Mouse (Mus musculus) heart, embryonic 10.5 days (tissue): Measurements from ENCODE around the gene Pebp1. TPM values are rescaled to one million over a fixed set of nuclear protein-coding genes. Genes with fewer than 3 reads are reported as not detected.

Source experiments
- DNase-seq: peaks from one replicate; pipeline ENCODE4 v3.0.0-alpha.2; 2017; ENCODE audit warnings: low spot score
- H3K27ac ChIP-seq: fragments of 300-500 bp; sonication (generic); 2 replicates; pipeline ENCODE4 v1.5.1; 2016; ENCODE audit warnings: mild to moderate bottlenecking
- H3K27me3 ChIP-seq: fragments of 300-500 bp; sonication (generic); 2 replicates; pipeline ENCODE4 v1.6.1; 2016; ENCODE audit warnings: mild to moderate bottlenecking; ENCODE audit not compliant: poor library complexity, insufficient read depth, severe bottlenecking
- H3K36me3 ChIP-seq: fragments of 300-500 bp; sonication (generic); 2 replicates; pipeline ENCODE4 v1.6.1; 2016; ENCODE audit warnings: mild to moderate bottlenecking, moderate library complexity
- H3K4me1 ChIP-seq: fragments of 300-500 bp; sonication (generic); 2 replicates; pipeline ENCODE4 v1.6.1; 2016; ENCODE audit warnings: mild to moderate bottlenecking
- H3K4me3 ChIP-seq: fragments of 300-500 bp; sonication (generic); 2 replicates; pipeline ENCODE4 v1.5.1; 2016; ENCODE audit warnings: mild to moderate bottlenecking, moderate library complexity
- H3K9me3 ChIP-seq: fragments of 300-500 bp; sonication (generic); 2 replicates; pipeline ENCODE4 v1.6.1; 2016; ENCODE audit warnings: mild to moderate bottlenecking, moderate library complexity
- WGBS: fragments of 180-500 bp; shearing (Covaris S2); methylation state at CpG from one replicate; pipeline ENCODE4 v1.1.7; 2016; 5-methylcytosine and 5-hydroxymethylcytosine counted together
- polyA plus RNA-seq: library from polyadenylated mRNA; unstranded; fragments of >200 nt; fragmentation: Nextera tagmentation; extraction: Ambion mirVana; gene quantifications from 2 replicates; pipeline ENCODE4 v1.2.1, GENCODE M21; 2016

The Pebp1 gene
- polyA plus RNA-seq, 1 experiment from 2014 or later: 687 TPM

DNA sequence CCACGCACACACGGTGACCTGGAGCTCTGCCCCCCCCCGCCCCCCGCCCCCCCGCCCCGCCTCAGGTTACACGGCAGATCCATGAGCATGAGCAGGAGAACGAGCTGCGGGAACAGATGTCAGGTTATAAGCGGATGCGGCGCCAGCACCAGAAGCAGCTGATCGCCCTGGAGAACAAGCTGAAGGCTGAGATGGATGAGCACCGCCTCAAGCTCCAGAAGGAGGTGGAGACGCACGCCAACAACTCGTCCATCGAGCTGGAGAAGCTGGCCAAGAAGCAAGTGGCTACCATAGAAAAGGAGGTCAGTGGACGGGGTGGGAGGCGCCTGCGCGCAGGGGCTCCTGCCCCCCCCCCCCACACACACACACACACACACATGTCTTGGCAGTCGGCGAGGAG, 36.6 kb downstream of the Pebp1 start:
- no peak for DNase-seq
- Histone ChIP-seq H3K4me1 (peaks cover 7% of the 10 kb centered on the region; the same call in 1 of the 2 replicates), H3K36me3 (peaks cover 14% of the 10 kb centered on the region), H3K27me3 (no peaks in the 10 kb centered on the region), H3K27ac (no peak overlapping the region), H3K9me3 (no peaks in the 10 kb centered on the region), H3K4me3 (no peak overlapping the region)
- 79% methylated on average over 24 of the region's 24 CpGs for WGBS

DNA sequence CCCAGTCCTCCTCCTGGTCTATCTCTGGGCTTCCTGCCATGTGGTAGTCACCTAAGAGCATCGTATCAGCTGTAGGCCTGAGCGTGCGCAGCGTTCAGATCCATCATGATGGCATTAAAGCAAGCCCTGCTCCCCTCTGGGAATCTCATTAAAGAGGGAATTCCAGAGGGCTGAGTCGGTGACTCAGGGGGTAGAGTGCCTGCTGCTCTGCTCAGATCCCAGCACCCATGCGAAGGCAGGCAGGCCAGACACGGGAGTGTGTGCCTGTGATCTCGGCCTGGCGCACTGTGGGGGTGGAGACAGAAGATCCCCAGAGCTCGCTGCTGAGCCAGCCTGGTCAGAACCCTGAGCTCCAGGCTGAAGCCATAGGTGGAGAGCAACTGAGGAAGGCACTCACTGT, 39.1 kb downstream of the Pebp1 start:
- peaks cover 11% of the 10 kb centered on the region for H3K36me3 ChIP-seq
- H3K9me3 ChIP-seq: no peaks in the 10 kb centered on the region
- 20% methylated on average over 10 of the region's 10 CpGs for WGBS
- H3K27me3 ChIP-seq: no peaks in the 10 kb centered on the region
- peaks cover 7% of the 10 kb centered on the region; the same call in 1 of the 2 replicates for H3K4me1 ChIP-seq
- DNase-seq: no peak
- H3K27ac ChIP-seq: no peak overlapping the region
- no peak overlapping the region for H3K4me3 ChIP-seq

DNA sequence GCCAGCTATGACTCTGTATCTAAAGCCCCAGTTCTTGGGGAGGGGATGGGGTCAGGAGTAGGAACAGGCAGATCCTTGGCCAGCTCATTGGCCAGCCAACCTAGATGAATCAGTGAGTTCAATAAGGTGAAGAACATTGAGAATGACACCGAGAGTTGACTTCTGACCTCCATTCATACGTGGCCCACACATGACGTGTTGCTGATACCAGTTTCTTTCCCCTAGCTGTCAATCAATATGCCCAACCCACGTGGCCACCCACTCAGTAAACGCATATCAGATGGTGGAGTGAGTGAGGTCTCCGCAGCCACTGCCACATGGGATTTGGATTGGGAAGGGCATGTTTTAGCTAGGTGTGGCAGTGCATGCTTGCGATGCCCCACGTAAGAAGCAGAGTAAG, 42.3 kb downstream of the Pebp1 start:
- DNase-seq: no peak
- H3K27ac ChIP-seq: no peak overlapping the region
- no peak overlapping the region for H3K4me3 ChIP-seq
- H3K27me3 ChIP-seq: no peaks in the 10 kb centered on the region
- H3K36me3 ChIP-seq: no peaks in the 10 kb centered on the region; the same call in 1 of the 2 replicates
- no peaks in the 10 kb centered on the region for H3K9me3 ChIP-seq
- WGBS: 90% methylated on average over 8 of the region's 8 CpGs
- H3K4me1 ChIP-seq: peaks cover 22% of the 10 kb centered on the region

DNA sequence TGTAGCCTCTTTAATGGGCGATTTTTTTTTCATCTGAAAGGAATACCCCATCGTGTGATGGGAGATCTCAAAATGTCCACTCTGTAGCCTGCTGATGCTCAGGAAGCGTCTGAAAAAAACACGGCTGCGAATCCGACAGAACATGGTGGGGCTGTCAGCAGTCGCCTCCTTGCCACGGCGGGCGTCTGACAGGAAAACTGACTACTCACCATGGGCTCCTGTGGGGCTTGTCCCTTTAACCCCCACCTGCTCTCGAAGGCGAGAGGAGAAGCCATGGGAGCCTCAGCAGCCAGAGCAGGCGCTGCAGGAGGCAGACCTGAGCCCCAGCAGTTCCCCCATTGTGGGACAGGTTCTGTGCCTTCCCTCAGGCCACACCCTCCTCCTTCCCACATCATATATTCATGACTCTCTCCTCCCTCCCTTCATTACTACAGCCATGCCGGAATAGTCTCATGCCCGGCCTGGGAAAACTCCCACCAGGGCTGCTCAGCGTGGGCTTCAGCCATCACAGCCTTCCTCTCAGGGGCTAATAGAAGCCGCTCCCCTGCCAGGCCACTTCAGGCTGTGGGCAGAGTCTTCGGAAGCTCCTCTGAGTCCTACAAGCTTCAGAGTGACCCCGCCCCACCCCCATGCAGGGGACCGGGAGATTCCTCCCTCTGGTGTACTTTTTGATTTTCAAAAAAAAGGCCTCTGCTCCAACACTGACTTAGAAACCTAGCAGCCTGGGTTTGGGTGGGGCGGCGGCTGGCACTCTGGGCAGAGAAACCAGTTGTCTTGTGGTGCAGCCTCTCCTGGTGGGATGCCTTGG, 44.5 kb downstream of the Pebp1 start:
- DNase-seq: no peak
- 0 out of 2 replicates have a peak overlapping the region, but pooled peaks have one; percentile 38 for H3K27ac ChIP-seq
- no peaks in the 10 kb centered on the region for H3K9me3 ChIP-seq
- no peaks in the 10 kb centered on the region for H3K27me3 ChIP-seq
- WGBS: 28% methylated on average over 22 of the region's 22 CpGs
- peak overlapping the region; percentile 46 for H3K4me3 ChIP-seq
- no peaks in the 10 kb centered on the region; the same call in 1 of the 2 replicates for H3K36me3 ChIP-seq
- peaks cover 16% of the 10 kb centered on the region for H3K4me1 ChIP-seq

DNA sequence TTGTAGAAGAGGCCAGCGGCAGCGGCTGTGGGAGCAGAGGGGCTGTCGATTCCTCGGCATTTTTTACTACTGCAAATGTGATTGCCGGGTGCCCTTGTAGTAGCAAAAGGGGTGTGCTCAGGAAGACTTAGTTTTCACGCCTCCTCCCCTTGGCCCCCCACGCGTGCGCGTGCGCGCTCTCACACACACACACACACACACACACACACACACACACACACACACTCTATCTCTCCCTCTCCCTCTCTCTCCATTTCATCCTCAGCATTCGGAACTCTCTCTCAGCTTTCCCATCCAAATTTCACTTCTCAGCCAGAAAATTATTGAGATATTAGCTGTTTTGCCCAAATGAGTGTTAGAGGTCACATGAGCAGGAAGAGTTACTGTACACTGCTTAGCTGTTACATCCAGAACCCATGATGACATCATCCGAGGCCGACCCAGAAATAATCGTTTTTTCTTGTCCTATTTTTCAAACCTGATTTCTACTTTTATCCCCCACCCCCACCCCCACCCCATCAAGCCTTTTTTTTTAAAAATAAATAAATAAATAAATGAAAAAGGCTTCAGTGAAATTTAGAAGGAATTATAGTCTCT, 45.4 kb downstream of the Pebp1 start:
- WGBS: 66% methylated on average over 16 of the region's 16 CpGs
- Histone ChIP-seq H3K36me3 (no peaks in the 10 kb centered on the region; the same call in 1 of the 2 replicates), H3K27ac (no peak overlapping the region), H3K27me3 (no peaks in the 10 kb centered on the region), H3K4me3 (no peak overlapping the region; the same call in 1 of the 2 replicates), H3K4me1 (peaks cover 16% of the 10 kb centered on the region), H3K9me3 (no peaks in the 10 kb centered on the region)
- DNase-seq: no peak

DNA sequence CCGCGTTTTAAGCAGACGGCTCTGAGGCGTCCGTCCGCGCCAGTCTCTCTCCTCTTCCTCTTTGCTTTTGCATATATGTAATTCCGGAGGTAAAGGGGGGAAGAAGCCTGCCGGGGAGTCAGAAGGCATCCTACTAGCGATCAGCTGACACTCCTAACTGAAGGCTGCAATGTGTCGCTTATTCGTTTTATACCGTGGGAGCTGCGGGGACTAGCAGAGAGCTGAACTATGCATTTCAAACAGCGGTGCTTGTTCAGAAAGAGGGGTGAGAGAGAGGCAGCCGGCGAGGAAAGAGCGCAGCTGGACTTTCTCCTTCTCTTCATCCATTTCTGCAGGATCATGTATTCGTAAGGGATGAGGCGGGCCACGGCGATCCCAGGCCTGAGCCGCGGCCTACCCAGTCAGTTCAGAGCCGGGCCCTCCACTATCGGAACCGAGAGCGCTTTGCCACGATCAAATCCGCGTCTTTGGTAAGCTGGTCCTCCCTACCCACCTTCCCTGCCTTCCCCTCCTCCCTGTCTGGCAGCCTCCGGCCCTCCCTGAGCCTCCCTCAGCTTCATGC, 46.6 kb downstream of the Pebp1 start:
- Histone ChIP-seq H3K4me1 (peaks cover 16% of the 10 kb centered on the region), H3K36me3 (no peaks in the 10 kb centered on the region; the same call in 1 of the 2 replicates), H3K9me3 (no peaks in the 10 kb centered on the region), H3K27ac (peak overlapping the region; percentile 59), H3K27me3 (no peaks in the 10 kb centered on the region), H3K4me3 (peak overlapping the region; percentile 62)
- no peak for DNase-seq
- 5% methylated on average over 31 of the region's 32 CpGs for WGBS

DNA sequence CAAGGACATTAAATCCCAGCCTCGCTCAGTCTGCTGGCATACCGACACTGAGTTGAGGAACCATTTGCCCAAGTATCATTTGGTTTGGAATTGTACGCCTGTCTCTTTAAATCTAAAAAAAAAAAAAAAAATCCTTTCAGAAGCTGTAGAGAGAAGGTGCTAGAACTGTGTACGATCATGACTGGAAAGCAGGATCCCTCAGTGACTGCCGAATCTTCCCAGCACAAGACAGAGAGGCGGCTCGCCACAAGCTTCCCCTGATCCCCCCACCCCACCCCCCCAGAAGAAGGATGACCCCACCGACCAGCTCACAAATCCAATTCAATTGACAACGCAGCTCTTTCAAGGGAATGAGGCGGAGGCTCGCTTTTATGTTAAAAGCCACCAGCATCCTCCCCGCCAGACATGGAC, 47.1 kb downstream of the Pebp1 start:
- 10% methylated on average over 12 of the region's 12 CpGs for WGBS
- DNase-seq: no peak

DNA sequence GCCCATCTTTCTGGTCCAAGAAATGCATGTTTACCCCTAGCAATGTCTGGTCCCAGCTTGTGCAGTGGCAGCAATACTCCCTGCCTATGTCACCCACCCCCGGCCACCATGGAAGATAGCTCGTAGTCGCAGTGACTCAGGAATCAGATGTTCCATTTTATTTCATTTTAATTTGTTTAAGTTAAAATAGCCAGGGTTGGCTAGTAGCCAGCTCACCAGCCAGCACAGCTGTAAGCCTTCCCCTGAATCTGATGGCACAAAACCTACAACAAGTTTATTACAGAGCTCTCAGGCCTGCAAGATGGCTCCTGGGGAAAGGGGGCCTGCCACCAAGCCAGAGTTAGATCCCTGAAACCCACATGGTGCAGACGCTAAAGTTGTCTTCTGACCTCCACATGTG, 48.3 kb downstream of the Pebp1 start:
- Histone ChIP-seq H3K27me3 (no peaks in the 10 kb centered on the region), H3K27ac (no peak overlapping the region), H3K4me1 (peaks cover 16% of the 10 kb centered on the region), H3K36me3 (peaks cover 2% of the 10 kb centered on the region; the same call in 1 of the 2 replicates), H3K4me3 (no peak overlapping the region), H3K9me3 (no peaks in the 10 kb centered on the region)
- DNase-seq: no peak
- 92% methylated on average over 4 of the region's 4 CpGs for WGBS

More for the DNA sequence above, 47.1 kb downstream of the Pebp1 start:
- Histone ChIP-seq H3K27ac (peak overlapping the region; percentile 59; the same call in 1 of the 2 replicates), H3K9me3 (no peaks in the 10 kb centered on the region), H3K36me3 (no peaks in the 10 kb centered on the region; the same call in 1 of the 2 replicates), H3K4me1 (peaks cover 16% of the 10 kb centered on the region), H3K27me3 (no peaks in the 10 kb centered on the region), H3K4me3 (peak overlapping the region; percentile 62)

DNA sequence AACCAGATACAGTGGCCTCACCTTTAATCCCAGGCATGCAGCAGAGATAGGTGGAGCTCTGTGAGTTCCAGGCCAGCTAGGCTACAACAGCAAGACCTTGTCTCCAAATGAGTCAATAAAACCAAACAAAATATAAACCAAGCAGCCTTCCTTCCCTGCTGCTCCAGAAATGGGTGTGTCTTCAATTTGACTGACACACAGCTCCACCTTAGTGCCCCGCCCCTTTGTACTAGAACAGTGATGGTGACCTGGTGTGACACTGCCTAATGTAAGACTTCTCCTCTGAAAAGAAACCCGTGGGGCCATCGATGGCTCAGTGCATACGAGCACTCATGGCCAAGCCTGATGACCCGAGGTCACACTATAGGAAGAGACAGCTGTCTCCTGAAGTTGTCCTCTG, 50.9 kb downstream of the Pebp1 start:
- 0 out of 2 replicates have a peak, but pooled peaks cover 2% of the 10 kb centered on the region for H3K36me3 ChIP-seq
- no peak overlapping the region for H3K27ac ChIP-seq
- no peak for DNase-seq
- H3K4me3 ChIP-seq: no peak overlapping the region
- no peaks in the 10 kb centered on the region for H3K9me3 ChIP-seq
- peaks cover 6% of the 10 kb centered on the region for H3K4me1 ChIP-seq
- H3K27me3 ChIP-seq: no peaks in the 10 kb centered on the region
- WGBS: 78% methylated on average over 5 of the region's 5 CpGs

Other genes starting within 250 kb of the Pebp1 start
- gene Suds3, start 171.5 kb downstream of the Pebp1 start, polyA plus RNA-seq: 54.8 and 76.3 TPM in 2 replicates
- 12.2 and 18.6 TPM in 2 replicates for gene Taok3, start 167.5 kb downstream of the Pebp1 start, polyA plus RNA-seq
- 5.4 and 5.8 TPM in 2 replicates for gene Vsig10, start 31.5 kb upstream of the Pebp1 start, polyA plus RNA-seq
- 79.6 and 88.4 TPM in 2 replicates for gene Wsb2, start 69.7 kb upstream of the Pebp1 start, polyA plus RNA-seq
- 91.6 and 105 TPM in 2 replicates for gene Rfc5, start 101.4 kb upstream of the Pebp1 start, polyA plus RNA-seq
- 0.09 and 0.11 TPM in 2 replicates for gene Ksr2, start 126.4 kb upstream of the Pebp1 start, polyA plus RNA-seq